Mouse (Mus musculus): Measurements from ENCODE around the gene Prc1.

Gene Prc1

DNA sequence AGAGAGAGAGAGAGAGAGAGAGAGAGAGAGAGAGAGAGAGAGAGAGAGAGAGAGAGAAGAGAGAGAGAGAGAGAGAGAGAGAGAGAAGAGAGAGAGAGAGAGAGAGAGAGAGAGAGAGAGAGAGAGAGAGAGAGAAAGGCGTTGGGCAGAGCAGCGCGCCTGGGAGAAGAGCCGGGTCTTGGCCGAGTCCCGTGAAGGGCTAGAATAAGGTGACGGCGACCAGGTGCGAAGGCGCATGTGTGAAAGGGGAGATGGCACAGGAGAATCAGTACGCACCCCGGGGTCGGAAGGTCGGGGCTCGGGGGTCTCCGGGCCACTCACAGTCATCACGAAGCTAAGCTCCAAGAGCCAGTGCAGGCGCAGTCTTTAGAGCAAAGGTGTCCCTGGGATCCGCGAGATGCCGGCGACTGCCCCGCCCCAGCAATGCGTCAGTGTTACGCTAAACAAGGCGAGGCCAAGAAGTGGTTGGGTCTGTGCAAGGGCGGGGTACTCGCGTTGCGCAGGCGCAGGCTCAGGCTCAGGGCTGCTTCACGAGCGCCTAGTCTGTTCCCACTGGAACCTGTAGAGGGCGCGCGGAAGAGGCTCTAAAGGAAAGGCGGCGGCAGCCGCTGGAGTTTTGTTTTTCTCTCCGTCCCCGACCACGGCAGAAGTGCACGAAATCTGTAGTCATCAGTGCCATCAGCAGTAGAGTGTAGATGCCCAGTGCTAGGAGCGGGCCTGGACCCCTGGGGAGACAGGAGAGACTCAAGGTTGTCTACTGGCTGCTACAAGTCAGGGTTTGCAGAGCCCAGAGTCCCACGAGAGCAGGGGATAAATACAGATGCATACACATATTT lies 45.8 kb downstream of the Prc1 start:
- DNase-seq, result peak; percentile 99

GRCm38 (mm10) chr7:80340793-80341192 lies 46.5 kb downstream of the Prc1 start, which contains the start of gene Unc45a:
Gene Unc45a (minus strand): TSS chr7:80341005.
- peak; percentile 57 for DNase-seq

DNA sequence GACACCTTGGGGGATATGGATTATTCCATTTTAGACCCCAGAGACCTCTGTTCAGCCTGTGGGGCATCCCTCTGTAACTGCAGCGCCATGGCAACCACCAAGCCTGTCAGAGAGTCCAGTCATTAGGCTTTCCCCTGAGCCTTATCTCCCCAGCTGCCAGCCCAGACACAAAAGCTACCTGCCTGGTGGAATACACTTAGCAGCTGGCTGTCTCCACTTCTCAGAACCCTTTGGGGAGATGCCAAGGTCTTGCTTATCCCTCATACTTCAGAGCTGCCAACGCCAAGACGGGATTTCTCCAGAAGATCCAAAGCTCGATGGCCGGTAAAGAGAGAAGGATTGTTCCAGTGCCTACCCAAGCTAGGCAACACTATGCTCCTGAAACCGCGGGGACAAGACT lies 47.5 kb downstream of the Prc1 start:
- no peak for DNase-seq

GRCm38 (mm10) chr7:80342858-80343257 lies 48.6 kb downstream of the Prc1 start, which contains the start of gene Hddc3:
Gene Hddc3 (plus strand): TSS chr7:80343104.
- DNase-seq, result peak; percentile 99

DNA sequence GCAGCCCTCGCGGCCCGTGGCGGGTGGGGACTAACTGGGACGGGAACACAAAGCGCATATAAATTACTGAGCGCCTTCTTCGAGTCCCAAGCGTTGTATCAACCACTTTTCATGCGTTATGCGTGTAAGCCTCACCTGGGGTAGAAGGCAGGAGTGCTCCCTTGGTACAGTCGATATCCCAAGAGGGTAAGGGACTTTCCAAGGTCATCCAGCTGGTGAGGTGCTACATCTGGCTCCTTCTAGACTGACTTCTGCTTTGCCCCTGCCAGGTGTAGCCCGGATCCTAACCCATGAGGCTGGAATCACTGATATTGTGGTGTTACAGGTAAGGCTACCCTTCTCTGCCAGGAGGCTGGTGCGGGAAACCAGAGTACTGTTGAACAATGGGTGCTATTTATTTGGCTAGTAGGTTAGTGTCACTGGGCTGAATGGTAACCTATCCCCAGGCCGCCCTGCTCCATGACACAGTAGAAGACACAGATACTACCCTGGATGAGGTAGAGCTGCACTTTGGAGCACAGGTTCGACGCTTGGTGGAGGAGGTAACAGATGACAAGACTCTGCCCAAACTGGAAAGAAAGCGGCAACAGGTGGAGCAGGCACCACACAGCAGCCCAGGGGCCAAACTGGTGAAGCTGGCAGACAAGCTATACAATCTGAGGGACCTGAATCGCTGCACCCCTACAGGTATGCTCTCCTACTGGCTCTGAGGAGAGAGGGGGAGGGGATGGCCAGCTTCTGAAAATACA lies 49.2 kb downstream of the Prc1 start:
- DNase-seq, result no peak

DNA sequence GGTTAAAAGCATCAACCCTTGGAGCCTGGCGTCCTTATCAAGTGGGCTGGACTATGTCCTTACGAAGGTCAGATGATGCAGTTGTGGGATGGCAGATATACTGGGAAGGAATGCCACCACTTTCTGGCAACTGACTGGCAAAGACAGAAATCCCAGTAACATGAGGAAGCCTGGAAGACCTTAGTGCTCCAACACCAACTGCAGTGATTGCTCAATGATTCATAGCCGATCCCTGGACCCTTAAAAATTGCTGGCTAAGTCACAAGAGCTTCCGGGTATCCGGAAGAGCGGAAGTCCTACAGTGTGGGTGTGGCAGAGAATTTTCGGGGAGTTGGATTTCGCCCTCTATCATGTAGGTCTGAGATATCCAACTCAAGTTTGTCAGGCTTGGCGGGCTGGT lies 51.9 kb downstream of the Prc1 start:
- DNase-seq, result no peak

DNA sequence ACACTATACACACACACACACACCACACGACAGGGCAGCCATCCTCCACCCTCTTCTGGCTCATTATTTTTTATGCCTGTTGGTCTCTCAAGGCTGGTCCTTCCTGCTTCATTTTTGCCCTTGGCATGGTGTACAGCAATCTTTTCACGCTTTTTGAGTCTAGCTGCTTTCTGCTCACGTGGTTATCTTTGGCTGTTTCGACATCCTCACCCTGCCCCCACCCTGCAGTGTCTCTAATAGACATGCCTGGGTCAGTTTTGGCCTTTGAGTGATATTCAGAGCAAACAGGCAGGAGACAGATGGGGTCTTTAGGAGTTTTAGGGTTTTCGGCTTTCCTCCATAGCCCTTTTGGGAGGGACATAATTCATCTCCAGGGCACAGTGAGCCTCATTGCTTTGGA lies 52.6 kb downstream of the Prc1 start:
- no peak for DNase-seq

DNA sequence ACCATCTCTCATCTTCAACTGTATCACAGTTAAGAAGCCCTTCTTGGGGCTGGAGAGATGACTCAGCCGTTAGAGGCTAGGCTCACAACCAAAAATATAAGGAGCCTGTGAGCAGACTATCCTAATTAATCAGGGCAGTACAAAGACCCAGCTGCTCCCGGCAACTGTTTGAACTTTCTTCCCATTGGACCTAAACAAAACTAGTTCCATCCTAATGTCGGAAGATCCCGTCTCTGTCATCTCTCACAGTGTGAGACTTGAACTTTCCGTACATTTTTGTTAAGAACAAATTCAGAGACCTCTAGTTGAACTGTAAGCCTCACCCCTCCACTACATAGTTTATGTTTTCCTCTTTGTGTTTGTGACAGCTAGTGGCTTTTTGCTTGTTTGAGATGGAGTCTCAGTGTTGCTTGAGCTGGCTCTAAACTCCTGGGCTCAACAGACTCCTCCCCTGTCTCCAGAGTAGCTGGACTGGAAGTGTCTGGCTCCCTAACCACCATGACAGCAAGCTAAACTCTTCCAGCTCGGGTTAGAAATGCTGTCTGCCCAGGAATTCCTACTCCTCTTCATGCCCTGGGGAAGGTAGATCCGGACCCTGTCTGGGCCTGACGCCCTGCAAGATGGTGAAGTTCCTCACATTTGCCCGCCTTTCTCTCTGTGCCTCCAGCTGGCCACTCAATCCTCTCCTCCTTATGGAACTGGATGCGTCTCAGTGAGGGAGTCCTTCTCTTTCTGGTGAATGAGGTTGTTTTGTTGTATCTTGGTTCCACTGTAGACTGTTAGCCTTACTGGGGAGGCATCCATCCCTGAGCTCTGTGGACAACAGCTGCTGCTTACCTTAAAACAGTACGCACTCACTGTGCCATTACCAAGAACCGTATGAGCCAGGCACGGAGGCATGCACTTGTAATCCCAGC lies 53.7 kb downstream of the Prc1 start:
- DNase-seq, result no peak

- no peak for DNase-seq
These were observed 56.6 kb downstream of the Prc1 start for GRCm38 (mm10) chr7:80350808-80351207.

DNA sequence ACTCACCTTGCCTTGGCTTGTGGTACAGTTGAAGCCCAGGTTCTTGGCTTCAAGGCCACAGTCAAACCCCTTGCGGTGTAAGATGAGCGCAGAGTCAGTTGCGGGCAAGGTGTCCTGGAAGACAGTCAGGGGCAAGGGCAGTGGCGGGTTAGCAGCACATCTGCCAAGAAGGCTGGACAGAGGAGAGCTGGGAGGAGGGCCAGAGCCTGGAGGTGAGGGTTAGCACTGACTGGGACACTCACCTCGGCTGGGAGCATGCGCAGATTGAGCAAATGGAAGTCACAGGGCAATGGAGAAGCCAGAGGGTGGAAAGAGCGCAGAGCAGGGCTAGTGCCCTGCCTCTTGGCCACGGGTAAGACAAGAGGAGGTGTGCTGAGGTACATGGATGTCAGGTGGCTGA lies 58.7 kb downstream of the Prc1 start:
- no peak for DNase-seq

- DNase-seq, result no peak
These were observed 62.1 kb downstream of the Prc1 start for GRCm38 (mm10) chr7:80356351-80356750.

DNA sequence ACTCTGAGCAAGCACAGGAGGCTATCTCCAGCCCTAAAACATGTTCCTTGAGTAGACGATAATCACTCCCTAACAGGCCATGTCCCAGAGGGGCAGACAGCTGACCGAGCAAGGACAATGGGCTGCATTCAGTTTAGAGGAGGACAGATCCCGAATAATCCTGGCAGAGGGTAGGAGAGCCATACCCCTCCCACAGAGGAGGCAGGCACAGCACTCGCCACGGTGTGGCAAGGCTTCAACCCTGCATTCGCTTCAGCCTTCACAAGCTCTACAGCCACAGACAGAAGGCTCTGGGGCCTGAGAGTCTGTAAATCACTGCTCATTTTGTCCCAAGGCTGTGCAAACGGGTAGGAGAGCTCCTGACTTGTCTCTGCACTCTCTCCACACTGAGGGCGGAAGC lies 62.9 kb downstream of the Prc1 start:
- no peak for DNase-seq

- no peak for DNase-seq
These were observed 63.8 kb downstream of the Prc1 start for GRCm38 (mm10) chr7:80358039-80358438.

- no peak for DNase-seq
These were observed 66.2 kb downstream of the Prc1 start for GRCm38 (mm10) chr7:80360435-80360834.

GRCm38 (mm10) chr7:80365759-80366158 lies 71.5 kb downstream of the Prc1 start:
- DNase-seq, result no peak
